In genomic region chr1:118398567-118398966, GRCm38 (mm10) we compare ENCODE assay signal across 17 mouse cellular contexts. TPM values are rescaled to one million over a fixed set of nuclear protein-coding genes. Genes with fewer than 3 reads are reported as not detected.
A peak's percentile ranks its signal among the peaks of the same experiment; 100 is the strongest.
DNase-seq lines count a peak whose midpoint lies in the region; ATAC-seq and TF ChIP-seq lines count a peak whose summit lies in the region.
"Had no signal": no experiment of that assay in that cellular context is flagged by ENCODE, and none has a peak within 500 bp of the region (broad histone marks: within the 10 kb centered on the region; RNA-seq: fewer than 3 reads in every experiment).

No protein-coding gene starts in this region.

- TF ChIP-seq RAD21 in CH12.LX (IDR thresholded peaks at IDR 0.05; ENCODE audit: low read depth, low read length), result no peak

- ATAC-seq in heart, postnatal 0 days (ENCODE audit: insufficient read depth, low read depth), result no peak
- ATAC-seq in intestine, postnatal 0 days, result no peak
- ATAC-seq: intestine, embryonic 16.5 days had no signal

- no peaks in the 10 kb centered on the region for H3K9me3 ChIP-seq in heart, postnatal 0 days (replicated peaks; ENCODE audit: control insufficient read depth, low read length)
- no peaks in the 10 kb centered on the region for H3K9me3 ChIP-seq in CH12.LX (replicated peaks; ENCODE audit: low read length)
- no peaks in the 10 kb centered on the region for H3K9me3 ChIP-seq in intestine, postnatal 0 days (ENCODE audit: control insufficient read depth)
- H3K9me3 ChIP-seq: embryonic facial prominence, embryonic 12.5 days; forebrain, embryonic 12.5 days; heart, embryonic 13.5 days had no signal

- dilution Hi-C loops in CH12.LX (cut with MboI; ENCODE audit: extremely low pct_ligation_motif_present, extremely low pct_unique_long_range_greater_than_20kb, low sequenced_read_pairs), result no loop called here

- peak overlapping the region; percentile 15; the same call in 1 of the 2 replicates for H3K27ac ChIP-seq in heart, postnatal 0 days (ENCODE audit: low read depth)
- H3K27ac ChIP-seq in CH12.LX (ENCODE audit: insufficient read depth, low read depth), result peak overlapping the region; percentile 98
- H3K27ac ChIP-seq in intestine, postnatal 0 days (ENCODE audit: low read depth, low read length), result no peak overlapping the region
- H3K27ac ChIP-seq: embryonic facial prominence, embryonic 12.5 days; forebrain, embryonic 12.5 days; hindbrain, embryonic 10.5 days; stomach, postnatal 0 days had no signal

- no peak overlapping the region for H3K9ac ChIP-seq in heart, postnatal 0 days (replicated peaks; ENCODE audit: low read depth, low read length)
- H3K9ac ChIP-seq in CH12.LX (ENCODE audit: insufficient read depth, low read depth), result peak overlapping the region; percentile 68
- H3K9ac ChIP-seq in intestine, postnatal 0 days (ENCODE audit: low read depth, low read length), result no peak overlapping the region
- H3K9ac ChIP-seq: embryonic facial prominence, embryonic 12.5 days; forebrain, embryonic 12.5 days; heart, embryonic 13.5 days had no signal

- TF ChIP-seq CTCF in heart, postnatal 0 days (IDR thresholded peaks at IDR 0.05; ENCODE audit: low read depth), result no peak
- no peak for TF ChIP-seq CTCF in CH12.LX (conservative IDR thresholded peaks at IDR 0.05 in 1 of 2, IDR thresholded peaks at IDR 0.05 in 1 of 2; ENCODE audit: low read depth in 2 of 2, low read length in 2 of 2)
- no peak for TF ChIP-seq CTCF in intestine, postnatal 0 days (IDR thresholded peaks at IDR 0.05; ENCODE audit: low read depth)

- no peak for DNase-seq in heart, postnatal 0 days (ENCODE audit: low spot score)
- DNase-seq in heart, adult 8-10 months (ENCODE audit: low spot score), result no peak
- DNase-seq in CH12.LX (ENCODE audit: extremely low read depth), result peak; percentile 90
- DNase-seq in induced T-regulatory cell, adult 2 months (ENCODE audit: low read depth), result peak; percentile 55
- peak; percentile 80 for DNase-seq in lung, postnatal 25 days (ENCODE audit: low spot score)
- no peak for DNase-seq in thymus, postnatal 14 days
- DNase-seq: cerebellum, postnatal 25 days; gastrocnemius, postnatal 14 days; layer of hippocampus, postnatal 36 days; right cerebral cortex, adult 18-20 months had no signal

- peaks cover 2% of the 10 kb centered on the region for H3K36me3 ChIP-seq in heart, postnatal 0 days (replicated peaks; ENCODE audit: control insufficient read depth, insufficient read depth, low read length)
- H3K36me3 ChIP-seq in CH12.LX (replicated peaks in 1 of 2; ENCODE audit: control insufficient read depth in 1 of 2, insufficient read depth in 1 of 2, low read length in 1 of 2), result peaks cover 8 to 48% of the 10 kb centered on the region in 2 experiments
- peaks cover 2% of the 10 kb centered on the region; the same call in 1 of the 2 replicates for H3K36me3 ChIP-seq in intestine, postnatal 0 days (ENCODE audit: control insufficient read depth, insufficient read depth)

- in situ Hi-C loops in CH12.LX (cut with MboI; ENCODE audit: low pct_ligation_motif_present, low pct_unique_long_range_greater_than_20kb, low sequenced_read_pairs), result no loop called here

- 70% methylated on average over 6 of the region's 6 CpGs for WGBS in heart, postnatal 0 days
- WGBS in intestine, postnatal 0 days, result 74% methylated on average over 6 of the region's 6 CpGs

- no peak for TF ChIP-seq EP300 in heart, postnatal 0 days (IDR thresholded peaks at IDR 0.05; ENCODE audit: low read depth)
- TF ChIP-seq EP300 in CH12.LX (IDR thresholded peaks at IDR 0.05; ENCODE audit: low read length), result peak; percentile 29; the same call in 1 of the 2 replicates

- no peak overlapping the region for H3K4me2 ChIP-seq in heart, postnatal 0 days (ENCODE audit: low read depth, low read length)
- peak overlapping the region; percentile 90 for H3K4me2 ChIP-seq in CH12.LX (ENCODE audit: insufficient read depth, low read depth, poor library complexity, severe bottlenecking)
- H3K4me2 ChIP-seq in intestine, postnatal 0 days (replicated peaks; ENCODE audit: low read depth), result no peak overlapping the region
- H3K4me2 ChIP-seq: embryonic facial prominence, embryonic 12.5 days; forebrain, embryonic 12.5 days; heart, embryonic 13.5 days had no signal

- peaks cover 80% of the 10 kb centered on the region for H3K79me2 ChIP-seq in CH12.LX (replicated peaks; ENCODE audit: control insufficient read depth, extremely low read depth, insufficient read depth, poor library complexity, severe bottlenecking)

- H3K4me3 ChIP-seq in heart, postnatal 0 days (ENCODE audit: low read depth, low read length), result no peak overlapping the region
- H3K4me3 ChIP-seq in CH12.LX (replicated peaks in 1 of 3; ENCODE audit: low read depth in 2 of 3, low read length in 2 of 3, poor library complexity in 1 of 3), result peak overlapping the region; percentile 48 to 64 (median 53)
- H3K4me3 ChIP-seq in intestine, postnatal 0 days (ENCODE audit: low read depth, low read length), result no peak overlapping the region
- H3K4me3 ChIP-seq: embryonic facial prominence, embryonic 12.5 days; forebrain, embryonic 12.5 days; heart, embryonic 13.5 days; hindbrain, embryonic 10.5 days had no signal

- H3K27me3 ChIP-seq in heart, postnatal 0 days (ENCODE audit: control insufficient read depth, insufficient read depth, low read length), result no peaks in the 10 kb centered on the region
- no peaks in the 10 kb centered on the region for H3K27me3 ChIP-seq in CH12.LX (replicated peaks)
- H3K27me3 ChIP-seq in intestine, postnatal 0 days (replicated peaks; ENCODE audit: control insufficient read depth, insufficient read depth, low read length), result no peaks in the 10 kb centered on the region
- H3K27me3 ChIP-seq: embryonic facial prominence, embryonic 12.5 days; forebrain, embryonic 12.5 days; heart, embryonic 13.5 days had no signal

- TF ChIP-seq POLR2A in CH12.LX (IDR thresholded peaks at IDR 0.05; ENCODE audit: low read depth, low read length), result peak; percentile 72

- 0 out of 2 replicates have a peak, but pooled peaks cover 3% of the 10 kb centered on the region for H3K4me1 ChIP-seq in heart, postnatal 0 days (ENCODE audit: control insufficient read depth, insufficient read depth)
- H3K4me1 ChIP-seq in CH12.LX (ENCODE audit: control insufficient read depth in 1 of 2, insufficient read depth in 2 of 2), result peaks cover 19 to 66% of the 10 kb centered on the region in 2 experiments
- H3K4me1 ChIP-seq in intestine, postnatal 0 days (replicated peaks; ENCODE audit: control insufficient read depth, insufficient read depth, low read length), result no peaks in the 10 kb centered on the region
- H3K4me1 ChIP-seq: hindbrain, embryonic 10.5 days had no signal

TF ChIP-seq in CH12.LX, 34 proteins besides CTCF, POLR2A, EP300 and RAD21:
- TF ChIP-seq ETS1 (conservative IDR thresholded peaks at IDR 0.05; ENCODE audit: low read depth, low read length), result peak; percentile 53; the same call in 1 of the 2 replicates
- TF ChIP-seq TBP (conservative IDR thresholded peaks at IDR 0.05; ENCODE audit: low read depth, low read length), result peak; percentile 85
- 0 out of 2 replicates have a peak, but pooled peaks have one; percentile 28 for TF ChIP-seq ELF1 (IDR thresholded peaks at IDR 0.05; ENCODE audit: low read depth, low read length)
- TF ChIP-seq TCF12 (IDR thresholded peaks at IDR 0.05; ENCODE audit: low read depth, low read length), result peak; percentile 65; the same call in 1 of the 2 replicates
- TF ChIP-seq ZC3H11A (IDR thresholded peaks at IDR 0.05; ENCODE audit: low read depth, low read length), result no peak
- no peak for TF ChIP-seq UBTF (IDR thresholded peaks at IDR 0.05; ENCODE audit: low read depth, low read length)
- TF ChIP-seq NELFE (IDR thresholded peaks at IDR 0.05; ENCODE audit: low read depth, low read length), result peak; percentile 64
- TF ChIP-seq POLR2AphosphoS2 (IDR thresholded peaks at IDR 0.05; ENCODE audit: low read depth, low read length), result peak; percentile 23; the same call in 1 of the 2 replicates
- no peak for TF ChIP-seq NRF1 (IDR thresholded peaks at IDR 0.05; ENCODE audit: low read depth, low read length)
- TF ChIP-seq MAX (IDR thresholded peaks at IDR 0.05; ENCODE audit: low read length), result no peak
- peak; percentile 58; the same call in 1 of the 2 replicates for TF ChIP-seq MEF2A (IDR thresholded peaks at IDR 0.05; ENCODE audit: borderline replicate concordance, low read depth, low read length)
- TF ChIP-seq USF1 (IDR thresholded peaks at IDR 0.05; ENCODE audit: low read depth, low read length), result no peak
- TF ChIP-seq IRF4 (IDR thresholded peaks at IDR 0.05; ENCODE audit: low read depth, low read length), result peak; percentile 67
- peak; percentile 56 for TF ChIP-seq ZMIZ1 (IDR thresholded peaks at IDR 0.05; ENCODE audit: low read depth, low read length)
- TF ChIP-seq BHLHE40 (IDR thresholded peaks at IDR 0.05; ENCODE audit: low read depth, low read length), result 0 out of 2 replicates have a peak, but pooled peaks have one; percentile 35
- no peak for TF ChIP-seq JUND (conservative IDR thresholded peaks at IDR 0.05; ENCODE audit: low read depth, low read length)
- TF ChIP-seq HCFC1 (IDR thresholded peaks at IDR 0.05; ENCODE audit: low read depth, low read length), result peak; percentile 33; the same call in 1 of the 2 replicates
- no peak for TF ChIP-seq PAX5 (IDR thresholded peaks at IDR 0.05; ENCODE audit: low read length)

RNA-seq across cellular contexts. Expression of gene Clasp1, which starts 9.7 kb away (rescaled TPM):
- total RNA-seq in heart, postnatal 0 days (2014; rRNA removed; ENCODE audit: low replicate concordance), result 297 and 366 TPM in 2 replicates
- 75.8 and 106 TPM in 2 replicates for polyA plus RNA-seq in heart, postnatal 0 days (2015; fragmentation: Nextera tagmentation; extraction: Ambion mirVana)
- 100 to 1,000 TPM; 339 to 450 (median 397) TPM for total RNA-seq in heart, adult 8-10 months (2022)
- total RNA-seq in CH12.LX (2012; rRNA removed) (42.2 and 42.9 TPM in 2 replicates), CH12.LX (2014; rRNA removed) (31.8 and 32.0 TPM in 2 replicates)
- 51.3 and 53.2 TPM in 2 replicates for polyA plus RNA-seq in CH12.LX (2012; ENCODE audit: insufficient read length, low read depth)
- polyA plus RNA-seq in intestine, postnatal 0 days (2015; fragmentation: Nextera tagmentation; extraction: Ambion mirVana), result 8.7 and 11.5 TPM in 2 replicates

Comparison
In these comparisons a context has a peak if more than half of its experiments do, and no peak if none do; other contexts are left out.
1. DNase-seq: peak in CH12.LX (single experiment), induced T-regulatory cell, adult 2 months (single experiment) and lung, postnatal 25 days (single experiment); none in heart, postnatal 0 days (single experiment), heart, adult 8-10 months (single experiment) and thymus, postnatal 14 days (single experiment).
2. H3K4me3 ChIP-seq: peak in CH12.LX (3 of 3); none in heart, postnatal 0 days (single experiment) and intestine, postnatal 0 days (single experiment).